Mouse (Mus musculus) adrenal gland, adult (tissue): ENCODE results near the gene Slc11a2.

Source experiments
- DNase-seq, 2 experiments: peaks; one replicate each; pipeline ENCODE4 v3.0.0; 2022 to 2023; ENCODE audit warnings: low spot score in 1 of 2; ENCODE audit not compliant: inconsistent age in 2 of 2

The Slc11a2 gene

GRCm38 (mm10) chr15:100410918-100411672 is 13.8 kb downstream of the Slc11a2 start:
- peak; percentile 70 to 92 for DNase-seq

- DNase-seq: no peak
Measured at GRCm38 (mm10) chr15:100406088-100406487, 18.8 kb downstream of the Slc11a2 start.

DNA sequence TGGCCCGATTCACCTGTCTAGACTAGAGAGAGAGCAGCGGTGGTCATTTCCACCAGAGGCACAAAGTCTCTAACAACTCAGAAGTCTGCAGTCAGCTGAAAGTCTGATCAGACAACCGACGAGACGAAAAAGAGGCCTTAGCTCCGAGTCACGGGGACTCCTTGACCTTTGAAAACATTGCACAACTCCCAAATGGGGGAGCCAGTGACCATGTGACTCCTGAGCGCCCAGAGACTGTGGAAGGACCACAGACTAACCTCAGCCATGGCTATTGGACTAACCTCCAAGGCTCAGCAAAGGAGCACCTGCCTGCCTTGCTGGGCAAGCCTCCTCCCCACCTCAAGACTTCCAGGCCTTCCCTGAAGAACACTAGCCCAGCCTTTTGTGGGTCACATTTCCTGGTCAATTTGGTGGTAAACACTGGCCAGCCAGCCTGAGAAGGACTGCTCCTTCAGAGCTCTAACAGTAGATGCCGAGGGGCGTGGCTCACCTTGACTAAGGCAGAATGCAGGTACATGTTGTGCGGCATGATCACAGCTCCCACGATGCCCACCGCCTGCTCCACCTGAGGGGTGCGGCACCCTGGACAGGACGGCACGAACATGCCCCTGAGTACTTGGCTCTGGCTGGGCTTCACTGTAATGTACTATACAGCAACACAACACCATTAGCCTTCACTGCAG is 21.4 kb downstream of the Slc11a2 start:
- DNase-seq: peak; percentile 76 to 90

GRCm38 (mm10) chr15:100402798-100403197 is 22.1 kb downstream of the Slc11a2 start:
- peak; percentile 67 to 79 for DNase-seq

DNA sequence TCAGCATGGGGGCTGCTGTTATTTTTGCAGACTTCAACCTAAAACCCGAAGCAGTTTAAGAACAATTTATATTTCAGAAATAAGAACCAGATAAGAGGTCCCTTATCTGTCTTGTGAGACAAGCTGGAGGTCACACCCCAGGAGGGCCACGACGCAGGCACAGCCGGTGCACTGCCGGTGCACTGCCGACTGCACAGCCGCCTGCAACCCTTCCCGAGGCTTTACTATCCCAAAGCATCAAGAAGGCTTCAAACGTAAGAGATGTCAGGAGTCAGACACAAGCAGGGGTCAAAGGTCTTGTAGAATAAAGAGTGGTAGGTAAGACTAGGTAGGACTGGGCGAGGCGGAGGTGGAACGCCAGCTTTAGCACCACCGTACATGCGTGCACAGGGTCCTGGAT is 22.5 kb downstream of the Slc11a2 start:
- DNase-seq: peak in 1 of 2 experiments; percentile 59

GRCm38 (mm10) chr15:100401811-100402210 is 23.1 kb downstream of the Slc11a2 start:
- DNase-seq: no peak

GRCm38 (mm10) chr15:100400592-100401250 is 24.2 kb downstream of the Slc11a2 start:
- DNase-seq: no peak

DNA sequence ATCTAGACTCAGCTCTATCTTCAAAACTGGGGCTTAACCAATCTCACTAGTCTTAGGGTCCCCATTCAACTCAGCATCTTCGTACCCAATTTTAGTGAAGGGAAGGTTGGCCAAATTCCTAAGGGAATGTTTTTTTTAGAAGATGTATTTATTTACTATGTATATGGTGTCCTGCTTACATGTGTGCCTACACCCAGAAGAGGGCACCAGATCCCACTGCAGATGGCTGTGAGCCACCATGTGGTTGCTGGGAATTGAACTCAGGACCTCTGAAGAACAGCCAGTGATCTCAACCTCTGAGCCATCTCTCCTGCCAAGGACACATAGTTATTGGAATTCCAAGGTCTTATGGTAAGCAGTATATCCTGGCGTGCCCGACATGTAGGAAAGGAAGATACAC is 29.3 kb downstream of the Slc11a2 start:
- no peak for DNase-seq

- no peak for DNase-seq
Measured at GRCm38 (mm10) chr15:100393016-100393415, 31.9 kb downstream of the Slc11a2 start.

DNA sequence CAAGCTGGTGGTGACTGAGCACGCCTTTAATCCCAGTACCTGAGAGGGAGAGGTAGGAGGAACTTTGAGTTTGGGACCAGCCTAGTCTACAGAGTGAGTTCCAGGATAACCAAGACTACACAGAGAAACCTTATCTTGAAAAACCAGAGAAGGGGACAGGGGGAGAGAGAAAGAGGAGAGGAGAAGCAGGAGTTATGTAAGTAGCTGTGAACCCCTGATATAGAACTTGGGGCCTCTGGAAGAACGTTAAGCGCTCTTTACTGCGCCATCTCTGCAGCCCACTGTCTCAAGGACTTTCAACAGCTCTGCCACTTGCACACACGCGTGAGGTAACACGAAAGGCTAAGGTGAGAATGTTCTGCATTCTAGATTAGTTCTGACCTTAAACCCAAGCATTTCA is 33.3 kb downstream of the Slc11a2 start:
- no peak for DNase-seq

DNA sequence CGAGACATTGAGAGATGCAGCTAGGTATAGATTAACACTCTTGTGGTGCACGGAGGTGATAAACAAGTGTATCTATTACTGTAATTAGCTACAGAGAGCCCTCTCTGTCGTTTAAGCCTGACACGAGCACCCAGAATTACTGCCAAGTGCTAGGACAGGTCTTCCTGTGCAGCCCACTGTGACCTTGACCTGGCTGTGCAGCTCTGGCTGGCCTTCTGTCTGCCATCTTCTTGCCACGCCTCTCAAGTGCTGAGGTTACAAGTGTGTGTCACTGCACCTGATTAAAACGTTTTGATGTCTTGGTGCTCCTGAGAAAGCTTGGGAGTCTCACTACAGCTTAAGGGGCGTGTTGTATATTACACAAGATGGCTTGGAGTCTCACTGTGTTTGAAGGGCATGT is 33.8 kb downstream of the Slc11a2 start:
- peak in 1 of 2 experiments; percentile 54 for DNase-seq

DNA sequence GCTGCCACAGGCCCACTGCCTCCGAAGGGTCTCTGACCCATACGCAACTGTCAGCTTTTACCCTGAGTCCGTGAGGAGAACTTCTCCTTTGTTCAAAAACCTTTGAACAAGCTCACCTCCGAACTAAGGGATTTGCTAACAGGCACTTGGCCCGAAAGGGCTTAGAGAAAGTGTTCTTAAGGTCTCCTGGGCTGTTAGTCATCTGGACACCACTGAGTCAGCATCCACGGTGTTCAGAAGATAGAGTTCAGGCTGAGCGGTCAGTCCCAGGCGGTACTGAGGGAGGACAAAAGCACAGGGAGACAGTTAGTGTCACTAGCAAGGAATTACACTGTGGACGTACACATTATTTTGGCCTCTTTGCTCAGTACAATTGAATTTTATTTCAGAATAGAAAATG is 36.0 kb downstream of the Slc11a2 start:
- DNase-seq: peak; percentile 66 to 72

DNA sequence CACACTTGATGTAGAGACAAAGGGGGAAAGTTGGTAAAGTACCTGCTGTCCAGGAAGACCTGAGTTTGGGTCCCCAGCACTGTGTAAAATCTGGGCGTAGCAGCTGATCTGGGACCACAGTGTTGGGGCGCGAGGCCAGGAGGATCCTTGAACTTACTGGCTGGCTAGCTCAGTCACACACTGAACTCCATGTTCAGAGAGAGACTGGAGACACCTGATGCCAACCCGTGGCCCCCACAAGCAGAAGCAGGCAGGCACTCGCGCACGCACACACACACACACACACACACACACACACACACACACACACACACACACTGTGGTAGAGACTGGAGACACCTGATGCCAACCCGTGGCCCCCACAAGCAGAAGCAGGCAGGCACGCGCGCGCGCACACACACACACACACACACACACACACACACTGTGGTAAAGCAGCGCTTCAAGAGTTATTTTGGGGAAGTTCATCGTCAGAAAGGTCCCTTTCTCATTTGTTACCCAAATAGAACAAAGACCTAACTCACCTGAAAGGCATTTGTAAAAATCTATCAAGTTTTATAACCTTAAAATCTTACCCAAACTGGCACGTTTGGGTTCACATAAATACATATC is 36.5 kb downstream of the Slc11a2 start:
- no peak for DNase-seq

- DNase-seq: no peak
Measured at GRCm38 (mm10) chr15:100387544-100388223, 37.2 kb downstream of the Slc11a2 start.

DNA sequence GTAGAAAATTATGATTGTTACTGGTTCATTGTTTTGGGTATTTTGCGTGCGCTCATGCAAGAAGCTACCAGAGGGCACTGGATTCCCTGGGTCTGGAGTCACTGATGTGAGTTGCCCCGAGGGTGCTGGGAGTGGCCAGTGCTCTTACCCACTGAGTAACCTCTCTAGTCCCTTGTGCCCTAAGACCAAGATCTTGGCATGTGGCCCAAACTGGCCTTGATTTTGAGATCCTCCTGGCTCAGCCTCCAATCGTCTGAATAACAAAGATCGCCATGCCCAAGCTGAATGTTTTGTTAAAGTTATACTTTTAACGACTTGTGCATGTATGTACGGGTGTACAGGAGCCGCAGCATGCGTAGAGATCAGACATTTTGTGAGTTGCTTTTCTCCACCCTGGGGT is 39.2 kb downstream of the Slc11a2 start:
- DNase-seq: no peak

GRCm38 (mm10) chr15:100380104-100380503 is 44.8 kb downstream of the Slc11a2 start:
- DNase-seq: no peak

- no peak for DNase-seq
Measured at GRCm38 (mm10) chr15:100379658-100380057, 45.2 kb downstream of the Slc11a2 start.

DNA sequence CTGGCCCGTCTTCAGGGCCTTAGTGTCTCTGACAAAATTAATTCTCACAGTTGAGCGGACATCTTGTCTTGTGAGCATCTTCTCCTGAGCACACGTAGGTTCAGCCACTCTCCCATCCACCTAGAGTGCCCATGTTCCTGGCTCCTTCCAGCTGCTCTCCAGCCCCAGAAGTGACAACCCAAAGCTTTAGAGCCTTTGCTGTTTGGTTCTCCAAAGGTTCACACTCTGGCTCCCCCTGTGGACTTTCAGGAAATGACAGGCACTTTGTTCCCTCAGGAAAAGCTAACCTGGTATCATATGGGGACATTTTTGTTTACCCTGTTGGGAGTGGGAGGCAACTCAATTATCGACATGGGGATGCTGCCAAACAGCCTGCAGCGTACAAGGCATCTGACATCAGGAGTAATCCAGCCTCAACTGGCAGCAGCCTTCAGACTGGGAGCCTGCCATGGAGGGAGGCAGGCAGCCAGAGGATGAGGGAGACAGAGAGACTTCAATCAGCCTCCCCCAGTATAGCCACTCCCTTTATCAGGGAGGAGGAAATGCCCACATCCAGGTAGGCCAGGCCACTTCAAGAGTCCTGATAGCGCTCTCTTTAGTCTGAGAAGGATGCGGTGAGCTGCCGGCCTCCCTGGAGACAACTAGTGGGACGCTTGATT is 46.9 kb downstream of the Slc11a2 start:
- DNase-seq: peak in 1 of 2 experiments; percentile 59

DNA sequence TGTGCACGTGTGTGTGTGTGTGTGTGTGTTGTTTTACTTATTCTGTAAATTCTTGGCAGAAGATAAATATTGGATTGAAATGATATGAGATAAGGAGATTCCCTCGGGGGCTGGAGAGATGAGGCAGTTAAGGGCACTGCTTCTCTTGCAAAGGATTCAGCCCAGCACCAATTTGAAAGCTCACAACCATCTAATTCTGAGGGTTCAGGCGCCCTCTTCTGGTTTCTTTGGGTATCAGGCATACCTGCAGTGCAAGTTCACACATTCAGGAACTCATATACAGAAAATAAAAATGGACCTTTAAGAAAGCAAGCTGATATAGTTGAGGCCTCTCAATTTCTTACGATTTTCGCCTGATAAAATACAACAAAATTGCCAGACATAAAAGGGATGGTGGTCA is 49.8 kb downstream of the Slc11a2 start:
- DNase-seq: peak; percentile 56 to 83

DNA sequence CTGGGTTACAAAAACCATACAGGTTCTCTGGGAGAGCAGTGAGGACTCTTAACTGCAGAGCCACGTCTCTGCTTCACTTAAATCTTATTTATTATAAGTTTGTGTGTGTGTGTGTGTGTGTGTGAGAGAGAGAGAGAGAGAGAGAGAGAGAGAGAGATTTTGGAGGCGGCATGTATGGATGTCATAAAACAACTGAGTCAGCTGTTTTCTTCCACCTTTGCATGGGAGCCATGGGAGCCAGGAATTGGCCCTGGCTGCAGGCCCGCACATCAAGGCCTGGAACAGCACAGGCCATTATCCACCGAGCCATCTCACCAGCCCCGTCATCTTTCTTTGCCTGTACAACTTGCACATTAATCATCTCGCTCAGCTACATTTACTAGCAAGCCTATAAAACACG is 57.8 kb downstream of the Slc11a2 start:
- DNase-seq: no peak
